Mouse (Mus musculus): ENCODE results near the gene Gng10.

DNA sequence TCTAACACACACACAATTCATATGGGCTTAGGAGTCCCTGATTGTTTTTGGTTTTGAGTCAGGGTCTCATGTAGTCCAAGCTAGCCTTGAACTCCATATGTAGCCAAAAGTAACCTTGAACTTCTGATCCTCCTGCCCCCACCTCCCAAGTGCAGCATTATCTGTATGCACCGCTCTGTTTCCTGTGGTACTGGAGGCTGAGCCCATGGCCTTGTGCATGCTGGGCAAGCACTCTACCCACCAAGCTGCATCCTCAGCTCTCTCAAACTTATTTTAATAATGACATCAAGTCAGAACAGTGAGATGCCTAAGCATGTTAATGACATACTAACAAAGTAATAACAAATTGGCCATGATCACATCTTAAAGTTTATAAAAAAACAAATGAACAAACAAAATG is 16.2 kb downstream of the Gng10 start:
- TF ChIP-seq CTCF (IDR thresholded peaks at IDR 0.05; ENCODE audit: extremely low read depth, insufficient read depth, low read length): no peak
- no peak for TF ChIP-seq POLR2A (IDR thresholded peaks at IDR 0.05; ENCODE audit: extremely low read depth, insufficient read depth, low read length)

All from cortical plate, adult 2 months (tissue).